Mouse (Mus musculus) midbrain, embryonic 16.5 days (tissue): ENCODE results near the gene Orai1. TPM values are rescaled to one million over a fixed set of nuclear protein-coding genes. Genes with fewer than 3 reads are reported as not detected.

Source experiments
- ATAC-seq: fragments of 200-750 bp; cut with Nextera tagmentation; 2 replicates; pipeline ENCODE4 v1.8.0; 2017; ENCODE audit warnings: moderate TSS enrichment
- H3K27ac ChIP-seq: fragments of 300-500 bp; sonication (generic); 2 replicates; pipeline ENCODE4 v1.5.1; 2014; ENCODE audit warnings: mild to moderate bottlenecking, low read length, mixed read lengths
- H3K27me3 ChIP-seq: fragments of 300-500 bp; sonication (generic); 2 replicates; pipeline ENCODE4 v1.6.1; 2014; ENCODE audit warnings: low read depth, low read length, mixed read lengths; ENCODE audit not compliant: control insufficient read depth, insufficient read depth
- H3K36me3 ChIP-seq: fragments of 300-500 bp; sonication (generic); 2 replicates; pipeline ENCODE4 v1.6.1; 2014; ENCODE audit warnings: mild to moderate bottlenecking, low read length, moderate library complexity, mixed read lengths; ENCODE audit not compliant: control insufficient read depth, insufficient read depth
- H3K4me1 ChIP-seq: fragments of 300-500 bp; sonication (generic); 2 replicates; pipeline ENCODE4 v1.6.1; 2014; ENCODE audit warnings: mild to moderate bottlenecking, low read length, mixed read lengths; ENCODE audit not compliant: control insufficient read depth, insufficient read depth
- H3K4me2 ChIP-seq: fragments of 300-500 bp; sonication (generic); 2 replicates; pipeline ENCODE4 v1.6.1; 2014; ENCODE audit warnings: mild to moderate bottlenecking, low read length, mixed read lengths
- H3K4me3 ChIP-seq: fragments of 300-500 bp; sonication (generic); 2 replicates; pipeline ENCODE4 v1.5.1; 2014; ENCODE audit warnings: low read depth, mild to moderate bottlenecking, low read length, moderate library complexity, mixed read lengths
- H3K9ac ChIP-seq: fragments of 300-500 bp; sonication (generic); 2 replicates; pipeline ENCODE4 v1.6.1; 2014; ENCODE audit warnings: low read depth, low read length, mixed read lengths
- H3K9me3 ChIP-seq: fragments of 300-500 bp; sonication (generic); replicated peaks from 2 replicates; pipeline ENCODE4 v1.6.1; 2014; ENCODE audit warnings: mild to moderate bottlenecking, low read length, mixed read lengths; ENCODE audit not compliant: control insufficient read depth, poor library complexity, severe bottlenecking
- WGBS: fragments of 180-500 bp; shearing (Covaris S2); extraction: QIAGEN DNeasy Blood & Tissue Kit; methylation state at CpG from one replicate; pipeline ENCODE4 v1.1.7; 2014; 5-methylcytosine and 5-hydroxymethylcytosine counted together
- polyA plus RNA-seq: library from polyadenylated mRNA; unstranded; fragments of >200 nt; fragmentation: Nextera tagmentation; extraction: Ambion mirVana; gene quantifications from 2 replicates; pipeline ENCODE4 v1.2.1, GENCODE M21; 2015

The Orai1 gene
- polyA plus RNA-seq, 1 experiment from 2014 or later, result 10.7 TPM

DNA sequence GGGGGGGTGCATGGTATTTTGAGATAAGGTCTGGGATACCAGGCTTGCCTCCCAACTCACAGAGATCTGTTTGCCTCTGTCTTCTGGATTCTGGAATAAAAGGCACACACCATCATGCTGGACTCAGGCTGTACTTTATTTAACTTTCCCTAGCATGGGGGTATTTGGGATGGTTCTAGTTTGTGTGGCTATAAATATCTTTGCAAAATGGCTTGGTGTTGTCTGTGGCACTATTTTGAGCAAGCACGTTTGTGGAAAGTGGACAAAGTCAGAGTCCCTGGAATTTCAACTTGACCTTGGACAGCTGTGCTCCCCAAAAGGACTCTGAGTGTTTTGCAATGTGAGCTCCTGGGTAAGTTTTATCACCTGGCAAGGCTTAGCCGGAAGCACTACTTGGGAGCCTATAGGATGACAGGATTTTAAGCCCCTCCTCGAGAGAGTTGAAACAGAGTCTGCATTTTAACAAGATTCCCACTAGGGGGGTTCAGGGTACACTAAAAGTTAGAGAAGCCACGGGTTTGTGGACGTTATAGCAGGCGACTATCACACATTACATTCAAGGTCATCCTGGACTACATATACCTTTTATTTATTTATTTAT, 52.6 kb downstream of the Orai1 start:
- no peak overlapping the region for H3K4me2 ChIP-seq
- no peak overlapping the region for H3K9ac ChIP-seq
- no peak for ATAC-seq
- 25% methylated on average over 6 of the region's 6 CpGs for WGBS
- H3K27me3 ChIP-seq, result no peaks in the 10 kb centered on the region
- H3K4me3 ChIP-seq, result no peak overlapping the region
- H3K9me3 ChIP-seq, result no peaks in the 10 kb centered on the region
- no peaks in the 10 kb centered on the region for H3K4me1 ChIP-seq
- no peak overlapping the region for H3K27ac ChIP-seq
- no peaks in the 10 kb centered on the region for H3K36me3 ChIP-seq

DNA sequence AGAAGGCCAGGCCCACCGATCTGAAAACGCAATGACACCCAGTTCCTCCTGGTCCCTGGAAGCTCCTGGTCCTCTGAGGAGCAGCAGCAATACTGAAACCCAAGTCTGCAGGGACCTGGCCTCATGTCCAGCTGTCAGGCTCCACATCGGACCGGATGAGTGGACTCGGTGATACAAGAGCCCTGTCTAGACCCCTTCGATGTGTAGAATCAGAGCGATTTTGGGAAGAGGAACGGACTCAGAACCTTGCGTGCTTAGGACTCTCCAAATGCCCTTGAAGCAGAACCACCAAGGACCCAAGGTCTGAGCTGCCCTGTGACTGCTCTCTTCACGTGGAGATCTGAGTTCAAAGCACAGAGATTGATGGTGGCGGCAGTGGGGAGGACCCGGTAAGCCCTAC, 53.2 kb downstream of the Orai1 start, which contains the start of gene Tmem120b:
TSS of gene Tmem120b (plus strand) at position 301 of the 400 bp plus-strand sequence.
- Histone ChIP-seq H3K4me3 (no peak within 1 kb of the TSS), H3K27ac (no peak within 1 kb of the TSS), H3K4me2 (no peak within 1 kb of the TSS), H3K9ac (no peak within 1 kb of the TSS), H3K9me3 (no peaks in the 10 kb centered on the region), H3K4me1 (no peaks in the 10 kb centered on the region), H3K36me3 (no peaks in the 10 kb centered on the region), H3K27me3 (no peaks in the 10 kb centered on the region)
- 90% methylated on average over 12 of the region's 12 CpGs for WGBS
- no peak for ATAC-seq

DNA sequence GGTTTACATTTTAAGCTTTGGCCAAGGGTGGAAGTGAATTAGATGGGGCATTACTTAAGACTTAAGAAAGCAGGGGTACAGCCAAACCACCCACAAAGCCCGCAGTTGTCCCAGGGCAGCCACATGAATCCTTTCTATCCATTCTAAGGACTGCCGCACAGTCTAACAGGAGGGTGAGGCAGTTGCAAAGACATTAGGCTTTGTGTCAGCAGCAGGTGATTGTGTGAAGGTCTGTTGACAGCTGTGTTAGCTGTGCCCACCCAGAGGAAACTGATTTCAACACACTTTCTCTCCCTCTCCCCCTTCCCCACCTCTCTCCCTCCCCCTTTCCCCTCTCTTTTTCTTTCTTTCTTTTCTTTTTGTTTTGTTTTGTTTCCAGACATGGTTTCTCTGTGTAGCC, 53.8 kb downstream of the Orai1 start:
- H3K4me2 ChIP-seq, result no peak overlapping the region
- no peaks in the 10 kb centered on the region for H3K36me3 ChIP-seq
- H3K27ac ChIP-seq, result no peak overlapping the region
- no peaks in the 10 kb centered on the region for H3K27me3 ChIP-seq
- H3K4me1 ChIP-seq, result no peaks in the 10 kb centered on the region
- H3K9me3 ChIP-seq, result no peaks in the 10 kb centered on the region
- H3K4me3 ChIP-seq, result no peak overlapping the region
- WGBS, result 84% methylated on average over 2 of the region's 2 CpGs
- H3K9ac ChIP-seq, result no peak overlapping the region
- no peak for ATAC-seq

DNA sequence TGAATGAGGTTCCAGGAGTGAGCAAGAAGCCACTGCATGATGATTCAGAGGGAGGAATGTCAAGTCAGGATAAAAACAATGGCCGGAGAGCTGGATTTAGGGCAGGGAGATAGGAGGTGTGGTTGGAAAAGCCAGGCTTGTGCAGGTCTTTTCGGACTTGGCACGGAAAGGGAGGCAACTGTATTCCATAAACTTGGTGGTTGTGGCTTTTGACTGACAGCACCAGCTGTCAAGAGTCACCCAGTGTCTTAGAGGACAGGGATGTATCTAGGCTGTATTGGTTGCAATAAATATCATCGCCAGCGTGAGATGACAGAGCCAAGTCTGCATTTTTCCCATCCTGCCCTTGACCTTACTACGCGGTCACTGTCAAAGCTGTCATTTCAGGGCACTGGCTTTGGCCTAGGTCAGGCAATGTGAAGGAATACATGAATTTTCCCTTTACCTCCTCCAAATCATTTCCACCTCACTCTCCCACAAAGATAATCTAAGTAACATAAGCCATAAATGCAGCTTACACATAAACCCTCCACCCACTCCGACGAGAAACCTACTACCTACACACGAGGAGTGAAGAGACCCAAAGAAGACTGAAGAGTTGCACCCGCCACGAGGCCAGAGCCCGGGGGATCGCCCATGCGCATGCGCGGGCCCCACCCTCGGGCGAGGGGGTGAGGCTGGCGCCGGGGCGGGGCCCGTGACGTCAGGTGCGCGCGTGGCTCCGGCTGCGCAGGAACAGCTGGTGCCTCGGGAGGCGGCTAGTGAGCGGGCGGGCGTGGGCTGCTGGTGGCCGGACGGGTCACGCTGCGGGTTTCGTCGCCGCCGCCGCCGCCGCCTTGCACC, 60.9 kb downstream of the Orai1 start:
- peak; percentile 90 for ATAC-seq
- H3K27ac ChIP-seq, result peak overlapping the region; percentile 80
- peaks cover 19% of the 10 kb centered on the region for H3K4me1 ChIP-seq
- no peaks in the 10 kb centered on the region for H3K36me3 ChIP-seq
- peak overlapping the region; percentile 71 for H3K9ac ChIP-seq
- no peaks in the 10 kb centered on the region for H3K27me3 ChIP-seq
- WGBS, result 8% methylated on average over 45 of the region's 45 CpGs
- H3K9me3 ChIP-seq, result no peaks in the 10 kb centered on the region
- peak overlapping the region; percentile 68 for H3K4me3 ChIP-seq
- peak overlapping the region; percentile 81 for H3K4me2 ChIP-seq

DNA sequence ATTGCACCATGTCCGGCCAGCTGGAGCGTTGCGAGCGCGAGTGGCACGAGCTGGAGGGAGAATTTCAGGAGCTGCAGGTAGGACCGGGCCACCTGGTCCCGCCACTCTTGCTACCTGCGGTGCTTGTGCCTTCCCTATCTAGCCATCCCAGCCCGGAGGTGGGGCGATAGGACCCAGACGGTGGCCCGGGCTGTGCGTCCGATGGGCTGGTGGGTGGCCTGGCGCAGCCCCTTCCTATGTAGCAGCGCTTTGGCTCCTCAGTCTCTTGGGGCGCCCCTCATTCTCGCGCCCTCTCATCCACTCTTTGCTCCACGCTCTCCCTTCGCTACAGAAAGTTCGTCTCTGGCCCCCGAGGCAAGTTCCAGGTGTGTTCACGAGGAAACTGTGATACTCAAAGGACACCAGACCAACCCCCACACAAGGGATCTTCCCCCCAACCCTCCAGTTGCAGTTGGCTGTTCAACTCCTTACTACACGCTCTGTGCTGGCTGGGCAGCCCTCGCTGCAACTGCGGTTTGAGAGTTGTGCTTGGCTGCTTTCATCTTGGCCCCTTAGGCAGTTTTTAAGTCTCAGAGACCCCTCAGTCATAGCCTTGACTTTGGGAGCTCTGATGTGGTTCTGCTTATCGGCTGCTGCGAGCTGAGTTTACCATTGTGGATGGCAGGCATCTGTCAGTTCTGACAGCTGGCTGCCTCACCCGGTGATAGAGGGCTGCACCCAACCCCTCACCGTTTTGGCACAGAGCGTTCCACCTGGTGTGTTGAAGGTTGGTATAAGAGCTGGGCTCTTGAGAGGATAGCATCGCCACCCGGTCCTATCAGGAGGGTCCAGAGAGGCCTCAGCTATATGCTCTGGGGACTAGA, 61.8 kb downstream of the Orai1 start:
- H3K36me3 ChIP-seq, result no peaks in the 10 kb centered on the region
- peak overlapping the region; percentile 71 for H3K9ac ChIP-seq
- peaks cover 19% of the 10 kb centered on the region for H3K4me1 ChIP-seq
- WGBS, result 7% methylated on average over 30 of the region's 35 CpGs
- no peaks in the 10 kb centered on the region for H3K27me3 ChIP-seq
- H3K4me3 ChIP-seq, result peak overlapping the region; percentile 68
- H3K9me3 ChIP-seq, result no peaks in the 10 kb centered on the region
- peak overlapping the region; percentile 81 for H3K4me2 ChIP-seq
- H3K27ac ChIP-seq, result peak overlapping the region; percentile 80
- ATAC-seq, result peak; percentile 92

DNA sequence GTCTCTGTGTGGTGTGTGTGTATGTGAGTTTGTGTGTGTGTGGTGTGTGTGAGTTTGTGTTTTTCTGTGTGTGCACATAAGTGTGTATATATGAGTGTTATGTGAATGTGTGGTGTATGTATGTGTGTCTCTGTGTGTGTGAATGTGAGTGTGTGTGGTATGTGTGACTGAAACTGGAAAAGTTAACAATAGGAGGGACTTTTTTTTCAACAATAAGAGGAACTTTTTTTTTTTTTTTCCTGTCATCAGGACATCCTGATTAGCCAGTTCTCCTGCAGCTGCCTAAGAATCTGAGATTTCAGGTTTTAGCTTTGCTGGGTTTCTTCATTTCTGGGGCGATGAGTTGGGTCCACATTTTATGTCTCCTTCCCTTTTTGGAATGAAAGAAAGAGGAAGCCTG, 64.7 kb downstream of the Orai1 start:
- Histone ChIP-seq H3K4me1 (peaks cover 19% of the 10 kb centered on the region), H3K4me2 (no peak overlapping the region), H3K9me3 (no peaks in the 10 kb centered on the region), H3K27ac (no peak overlapping the region), H3K27me3 (no peaks in the 10 kb centered on the region), H3K36me3 (no peaks in the 10 kb centered on the region), H3K9ac (no peak overlapping the region), H3K4me3 (no peak overlapping the region)
- ATAC-seq, result no peak
- 89% methylated on average over 1 of the region's 1 CpGs for WGBS

DNA sequence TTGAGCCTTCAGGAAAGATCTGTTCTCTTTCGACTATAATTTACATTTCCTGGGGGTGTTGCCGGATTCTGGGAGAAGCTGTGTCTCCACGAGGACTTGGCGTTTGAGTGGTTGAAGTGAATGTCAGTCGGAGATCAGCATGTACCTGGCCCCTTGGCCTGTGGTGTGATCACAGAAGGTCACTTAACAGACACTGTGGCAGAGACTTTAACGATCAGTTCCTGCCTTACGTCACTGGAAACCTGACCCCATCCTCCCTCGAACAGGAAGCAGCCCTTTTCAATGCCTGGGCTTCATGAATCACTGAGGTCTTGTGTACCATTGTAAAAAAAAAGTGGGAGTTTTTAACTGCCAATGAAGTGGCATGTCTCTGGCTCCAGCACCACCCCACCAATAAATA, 65.2 kb downstream of the Orai1 start:
- no peaks in the 10 kb centered on the region for H3K27me3 ChIP-seq
- WGBS, result 94% methylated on average over 8 of the region's 8 CpGs
- no peak for ATAC-seq

More for the DNA sequence above, 65.2 kb downstream of the Orai1 start:
- Histone ChIP-seq H3K9ac (no peak overlapping the region), H3K27ac (no peak overlapping the region), H3K9me3 (no peaks in the 10 kb centered on the region), H3K36me3 (no peaks in the 10 kb centered on the region), H3K4me1 (peaks cover 19% of the 10 kb centered on the region), H3K4me2 (no peak overlapping the region), H3K4me3 (no peak overlapping the region)
